Mouse (Mus musculus) layer of hippocampus, postnatal 36 days (tissue): ENCODE results near the gene Agxt. TPM values are rescaled to one million over a fixed set of nuclear protein-coding genes. Genes with fewer than 3 reads are reported as not detected.

Source experiments
- total RNA-seq, 2 experiments: library from RNA; stranded (reverse); gene quantifications; 2 replicates each; pipeline ENCODE4 v1.2.3; 2021

Agxt gene
- total RNA-seq, 2 experiments from 2014 or later, result not detected

Other genes with a start within 250 kb of the Agxt start
- gene Ankmy1, start 232.3 kb upstream of the Agxt start, total RNA-seq, result under 1 TPM in 1 of 2 experiments, not detected in 1; 0.15 TPM
- gene Dusp28, start 228.3 kb upstream of the Agxt start, total RNA-seq, result 10 to 100 TPM; 11.4 to 12.3 TPM
- gene Rnpepl1, start 224.5 kb upstream of the Agxt start, total RNA-seq, result 10 to 100 TPM; 37.2 to 44.5 TPM
- gene Capn10, start 200.9 kb upstream of the Agxt start, total RNA-seq, result 10 to 100 TPM; 42.2 to 45.8 TPM
- gene Gpr35, start 184.4 kb upstream of the Agxt start, total RNA-seq, result under 1 TPM; 0.25 to 0.51 TPM
- not detected for gene Aqp12, start 128.9 kb upstream of the Agxt start, total RNA-seq
- 100 to 1,000 TPM; 607 to 610 TPM for gene Kif1a, start 33.3 kb upstream of the Agxt start, total RNA-seq
- not detected for gene 2310007B03Rik, start 25.7 kb downstream of the Agxt start, total RNA-seq
- gene Crocc2, start 33.5 kb downstream of the Agxt start, total RNA-seq, result under 1 TPM; 0.15 to 0.25 TPM
- 1 to 10 TPM; 4.6 to 8.3 TPM for gene Sned1, start 100.6 kb downstream of the Agxt start, total RNA-seq
- gene Mterf4, start 170.7 kb downstream of the Agxt start, total RNA-seq, result 10 to 100 TPM; 22.2 TPM
- 10 to 100 TPM; 66.3 to 85.6 TPM for gene Ppp1r7, start 207.6 kb downstream of the Agxt start, total RNA-seq
- 1 to 10 TPM; 5.7 to 6.9 TPM for gene Pask, start 208.2 kb downstream of the Agxt start, total RNA-seq
- gene Ano7, start 238.7 kb downstream of the Agxt start, total RNA-seq, result under 1 TPM; 0.17 to 0.35 TPM